Mouse (Mus musculus) neural tube, embryonic 13.5 days (tissue): Measurements from ENCODE around the gene Chd8. TPM values are rescaled to one million over a fixed set of nuclear protein-coding genes. Genes with fewer than 3 reads are reported as not detected.

Experiments used
- polyA plus RNA-seq: library from polyadenylated mRNA; unstranded; fragments of >200 nt; fragmentation: Nextera tagmentation; extraction: Ambion mirVana; gene quantifications from 2 replicates; pipeline ENCODE4 v1.2.1, GENCODE M21; 2015

Gene Chd8
- polyA plus RNA-seq, 1 experiment from 2014 or later = 35.8 TPM

Other genes starting within 250 kb of the Chd8 start
- not detected in 2 replicates for gene Tmem253, start 242.1 kb downstream of the Chd8 start, polyA plus RNA-seq
- 32.3 and 32.5 TPM in 2 replicates for gene Zfp219, start 237.0 kb downstream of the Chd8 start, polyA plus RNA-seq
- gene Olfr221, start 215.3 kb downstream of the Chd8 start, polyA plus RNA-seq = not detected in 2 replicates
- 631 and 750 TPM in 2 replicates for gene Hnrnpc, start 153.8 kb downstream of the Chd8 start, polyA plus RNA-seq
- 45.3 and 52.9 TPM in 2 replicates for gene Rpgrip1, start 147.1 kb downstream of the Chd8 start, polyA plus RNA-seq
- gene Supt16, start 60.4 kb downstream of the Chd8 start, polyA plus RNA-seq = 43.6 and 53.9 TPM in 2 replicates
- 52.7 and 58.5 TPM in 2 replicates for gene Tox4, start 21.4 kb upstream of the Chd8 start, polyA plus RNA-seq
- gene Rab2b, start 21.8 kb upstream of the Chd8 start, polyA plus RNA-seq = 57.2 and 64.7 TPM in 2 replicates
- gene Mettl3, start 47.3 kb upstream of the Chd8 start, polyA plus RNA-seq = 53.2 and 60.8 TPM in 2 replicates
- gene Sall2, start 71.0 kb upstream of the Chd8 start, polyA plus RNA-seq = 44.5 and 47.5 TPM in 2 replicates
- gene Olfr1513, start 98.6 kb upstream of the Chd8 start, polyA plus RNA-seq = not detected in 2 replicates
- 0.13 TPM in 1 of 2 replicates, not detected in the other for gene Olfr1512, start 121.4 kb upstream of the Chd8 start, polyA plus RNA-seq
- 0.33 and 0.47 TPM in 2 replicates for gene Olfr1511, start 139.6 kb upstream of the Chd8 start, polyA plus RNA-seq
- not detected in 2 replicates for gene Olfr1510, start 156.6 kb upstream of the Chd8 start, polyA plus RNA-seq
- not detected in 2 replicates for gene Olfr1509, start 185.2 kb upstream of the Chd8 start, polyA plus RNA-seq
- gene Olfr1508, start 209.7 kb upstream of the Chd8 start, polyA plus RNA-seq = not detected in 2 replicates
- gene Olfr1507, start 238.0 kb upstream of the Chd8 start, polyA plus RNA-seq = not detected in 2 replicates